Mouse (Mus musculus): ENCODE results near the gene Erp29.
A peak's percentile ranks its signal among the peaks of the same experiment; 100 is the strongest.
"Not testable (repeated sequence)": the region's sequence is repeated elsewhere in the genome, so short reads cannot be mapped to it uniquely, and the experiment has no call there.

The Erp29 gene

DNA sequence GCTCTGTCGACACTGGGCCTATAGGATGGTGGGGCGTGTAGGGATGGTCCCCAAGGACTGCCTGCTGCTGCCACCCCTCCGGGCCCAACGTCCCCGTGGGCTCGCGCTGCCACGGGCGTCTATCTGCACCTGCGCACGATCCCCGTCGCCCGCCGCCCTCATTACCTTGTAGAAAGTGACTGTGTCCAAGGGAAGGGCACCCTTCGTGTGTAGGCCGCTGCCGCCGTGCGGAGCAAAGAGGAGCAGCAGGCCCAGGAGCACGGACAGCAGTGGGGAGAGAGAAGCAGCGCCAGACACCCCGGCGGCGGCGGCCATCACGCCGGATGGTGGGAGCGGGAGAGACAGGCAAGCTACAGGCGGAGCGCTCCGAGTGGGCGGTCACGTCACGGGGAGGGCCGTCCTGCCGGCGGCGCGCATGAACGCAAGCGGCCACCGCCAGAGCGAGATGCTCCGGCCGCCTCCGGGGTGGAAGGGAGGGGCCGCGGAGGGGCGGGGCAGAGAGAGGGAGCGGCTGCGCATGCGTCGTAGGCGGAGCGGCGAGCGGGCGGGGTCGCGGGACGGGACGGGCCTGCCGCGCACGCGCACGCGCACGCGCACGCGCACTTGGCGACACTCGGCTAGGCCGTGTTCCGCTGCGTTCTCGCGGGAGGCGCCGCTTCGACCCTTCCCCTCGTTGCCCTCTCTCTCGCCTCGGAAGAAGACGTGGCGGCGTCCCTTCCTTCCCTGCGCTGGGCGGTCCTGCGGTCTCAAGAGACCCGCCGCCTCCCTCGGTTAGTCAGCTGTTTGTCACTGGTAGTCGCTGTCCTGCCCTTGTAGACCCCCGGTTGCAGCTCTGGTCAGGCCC lies at the start of gene Erp29:
Erp29 (minus strand) TSS at position 481 of the 844 bp plus-strand sequence.
- DNase-seq (ENCODE audit: extremely low read depth, insufficient read length, low spot score): peak; percentile 94

DNA sequence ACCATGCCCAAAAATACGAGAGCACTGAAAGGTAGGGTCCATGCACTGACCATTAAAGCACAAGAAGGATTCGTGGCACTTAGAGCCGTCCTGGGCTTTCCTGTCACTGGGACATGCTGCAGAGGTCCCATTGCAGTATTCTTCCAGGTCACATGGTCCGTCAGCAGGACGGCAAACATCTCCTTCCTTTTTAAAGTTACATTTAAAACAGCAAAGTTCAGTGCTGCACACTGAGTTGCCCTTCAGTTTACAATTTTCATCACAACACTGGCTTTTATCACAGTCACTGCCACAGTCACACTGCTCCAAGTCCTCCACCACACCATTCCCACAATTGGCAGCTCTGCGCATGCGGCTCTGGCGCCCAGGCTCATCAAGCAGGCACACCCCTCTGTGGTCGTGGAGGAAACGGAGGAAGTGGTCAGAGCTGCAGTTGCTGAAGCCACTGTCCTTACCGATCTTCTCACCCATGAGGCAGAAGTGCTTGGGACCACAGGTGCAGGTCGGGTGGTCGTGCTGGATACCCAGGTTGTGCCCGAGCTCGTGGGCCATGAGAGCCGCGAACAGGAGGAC lies 49.2 kb upstream of the Erp29 start:
- DNase-seq (ENCODE audit: extremely low read depth, insufficient read length, low spot score): not testable (repeated sequence)

GRCm38 (mm10) chr5:121500719-121501118 lies 48.4 kb upstream of the Erp29 start:
- no peak for DNase-seq (ENCODE audit: extremely low read depth, insufficient read length, low spot score)

DNA sequence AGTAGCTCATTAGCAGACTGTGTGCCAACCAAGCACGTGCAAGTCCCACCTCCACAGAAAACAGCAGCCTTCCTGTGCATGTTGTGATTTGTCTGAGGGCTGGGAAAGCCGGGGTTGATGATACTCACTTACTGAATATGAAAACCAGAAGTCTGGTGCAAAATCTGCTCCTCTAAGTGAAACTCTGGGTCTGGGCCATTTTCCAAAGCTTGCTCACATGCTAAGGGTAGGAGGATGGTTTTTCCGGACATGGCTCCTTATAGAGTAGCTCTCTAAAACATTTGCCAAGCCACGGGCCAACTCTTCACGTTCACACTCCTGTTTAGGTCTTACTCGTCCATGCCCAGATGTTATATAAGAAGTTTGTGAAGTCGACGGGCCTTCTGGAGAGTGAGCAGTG lies 41.0 kb upstream of the Erp29 start:
- no peak for DNase-seq (ENCODE audit: extremely low read depth, insufficient read length, low spot score)

DNA sequence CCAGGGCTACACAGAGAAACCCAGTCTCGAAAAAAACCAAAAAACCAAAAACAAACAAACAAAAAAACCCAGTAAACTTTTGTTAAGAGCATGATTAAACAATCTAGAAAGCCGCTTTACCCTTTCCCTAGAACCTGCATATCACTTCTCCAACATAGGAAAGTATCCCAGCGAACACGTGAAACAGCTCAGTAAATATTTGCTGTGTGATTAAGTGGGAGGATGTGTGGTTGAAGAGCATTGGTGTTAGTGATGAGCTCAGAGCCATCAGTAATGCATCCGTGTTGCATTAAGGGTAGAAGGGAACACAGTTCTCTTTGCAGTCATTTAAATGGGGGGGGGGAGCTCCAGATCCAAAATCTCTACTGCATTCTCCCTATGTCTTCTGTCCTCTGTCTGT lies 32.5 kb upstream of the Erp29 start:
- DNase-seq (ENCODE audit: extremely low read depth, insufficient read length, low spot score): no peak

GRCm38 (mm10) chr5:121477680-121478079 lies 25.4 kb upstream of the Erp29 start:
- no peak for DNase-seq (ENCODE audit: extremely low read depth, insufficient read length, low spot score)

GRCm38 (mm10) chr5:121476040-121476439 lies 23.7 kb upstream of the Erp29 start:
- no peak for DNase-seq (ENCODE audit: extremely low read depth, insufficient read length, low spot score)

- no peak for DNase-seq (ENCODE audit: extremely low read depth, insufficient read length, low spot score)
These were observed 22.3 kb upstream of the Erp29 start for GRCm38 (mm10) chr5:121474610-121475009.

GRCm38 (mm10) chr5:121472411-121472810 lies 20.1 kb upstream of the Erp29 start:
- no peak for DNase-seq (ENCODE audit: extremely low read depth, insufficient read length, low spot score)

GRCm38 (mm10) chr5:121469566-121469965 lies 17.3 kb upstream of the Erp29 start:
- DNase-seq (ENCODE audit: extremely low read depth, insufficient read length, low spot score): no peak

- DNase-seq (ENCODE audit: extremely low read depth, insufficient read length, low spot score): no peak
These were observed 11.4 kb upstream of the Erp29 start for GRCm38 (mm10) chr5:121463601-121464250.

DNA sequence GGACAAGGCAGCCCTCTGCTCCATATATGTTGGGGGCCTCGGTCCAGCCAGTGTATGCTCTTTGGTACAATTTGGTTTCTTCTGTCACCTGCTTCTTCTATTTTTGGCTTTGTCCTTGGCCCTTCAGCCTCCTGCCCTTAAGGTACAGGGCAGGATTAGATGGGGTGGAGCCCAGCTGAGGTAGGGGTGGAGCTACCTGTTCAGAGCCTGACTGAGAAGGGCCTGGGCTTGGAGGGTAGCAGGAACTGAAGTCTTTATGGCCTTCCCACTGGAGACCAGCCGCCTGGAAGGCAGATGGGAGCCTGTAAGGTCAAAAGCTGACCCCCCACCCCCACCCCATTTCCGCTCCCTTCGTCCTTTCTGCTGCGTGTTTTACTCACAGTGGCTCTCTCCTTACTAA lies 10.7 kb upstream of the Erp29 start:
- no peak for DNase-seq (ENCODE audit: extremely low read depth, insufficient read length, low spot score)

GRCm38 (mm10) chr5:121462171-121462502 lies 9.8 kb upstream of the Erp29 start:
- no peak for DNase-seq (ENCODE audit: extremely low read depth, insufficient read length, low spot score)

- no peak for DNase-seq (ENCODE audit: extremely low read depth, insufficient read length, low spot score)
These were observed 9.2 kb upstream of the Erp29 start for GRCm38 (mm10) chr5:121461339-121462170.

GRCm38 (mm10) chr5:121455510-121456265 lies 3.4 kb upstream of the Erp29 start:
- no peak for DNase-seq (ENCODE audit: extremely low read depth, insufficient read length, low spot score)

GRCm38 (mm10) chr5:121454503-121454782 lies 2.1 kb upstream of the Erp29 start:
- no peak for DNase-seq (ENCODE audit: extremely low read depth, insufficient read length, low spot score)

- no peak for DNase-seq (ENCODE audit: extremely low read depth, insufficient read length, low spot score)
These were observed 1.6 kb upstream of the Erp29 start for GRCm38 (mm10) chr5:121453743-121454502.

DNA sequence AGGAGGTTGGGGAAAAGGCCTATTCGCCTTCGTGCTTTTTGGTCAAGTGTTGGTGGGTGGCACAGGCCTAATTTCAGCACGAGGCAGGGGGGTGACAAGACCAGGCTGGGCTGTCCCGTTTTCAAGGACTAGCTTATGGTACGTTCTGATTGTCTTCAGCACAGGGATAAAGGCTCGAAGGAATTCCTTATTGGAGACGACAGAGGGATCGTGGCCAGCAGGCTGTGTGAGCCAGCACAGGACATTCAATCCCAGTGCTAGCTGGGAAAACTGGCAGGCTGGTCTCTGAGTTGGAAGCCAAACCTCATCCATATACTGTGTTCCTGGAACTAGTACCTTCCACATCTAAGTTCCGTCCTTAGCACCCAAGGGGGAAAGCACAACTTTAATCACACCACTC lies 600 bp upstream of the Erp29 start:
- no peak for DNase-seq (ENCODE audit: extremely low read depth, insufficient read length, low spot score)

- DNase-seq (ENCODE audit: extremely low read depth, insufficient read length, low spot score): no peak
These were observed 671 bp downstream of the Erp29 start, which contains the start of gene Tmem116 for GRCm38 (mm10) chr5:121451644-121452025. TSS of gene Tmem116 (plus strand) at chr5:121451893.

GRCm38 (mm10) chr5:121451203-121451602 lies 1.1 kb downstream of the Erp29 start:
- DNase-seq (ENCODE audit: extremely low read depth, insufficient read length, low spot score): no peak

Data from 3134 (cell line).